Mouse (Mus musculus) effector memory CD4-positive, alpha-beta T cell, adult 7 months (primary cell): ENCODE results near the gene Nr0b2. TPM values are rescaled to one million over a fixed set of nuclear protein-coding genes. Genes with fewer than 3 reads are reported as not detected.

Experiments used
- polyA plus RNA-seq: library from polyadenylated mRNA; unstranded; fragments of 100-300 nt; shearing (Covaris generic); gene quantifications from one replicate; pipeline ENCODE4 v1.2.1, GENCODE M21; 2017

The Nr0b2 gene
- polyA plus RNA-seq: not detected

DNA sequence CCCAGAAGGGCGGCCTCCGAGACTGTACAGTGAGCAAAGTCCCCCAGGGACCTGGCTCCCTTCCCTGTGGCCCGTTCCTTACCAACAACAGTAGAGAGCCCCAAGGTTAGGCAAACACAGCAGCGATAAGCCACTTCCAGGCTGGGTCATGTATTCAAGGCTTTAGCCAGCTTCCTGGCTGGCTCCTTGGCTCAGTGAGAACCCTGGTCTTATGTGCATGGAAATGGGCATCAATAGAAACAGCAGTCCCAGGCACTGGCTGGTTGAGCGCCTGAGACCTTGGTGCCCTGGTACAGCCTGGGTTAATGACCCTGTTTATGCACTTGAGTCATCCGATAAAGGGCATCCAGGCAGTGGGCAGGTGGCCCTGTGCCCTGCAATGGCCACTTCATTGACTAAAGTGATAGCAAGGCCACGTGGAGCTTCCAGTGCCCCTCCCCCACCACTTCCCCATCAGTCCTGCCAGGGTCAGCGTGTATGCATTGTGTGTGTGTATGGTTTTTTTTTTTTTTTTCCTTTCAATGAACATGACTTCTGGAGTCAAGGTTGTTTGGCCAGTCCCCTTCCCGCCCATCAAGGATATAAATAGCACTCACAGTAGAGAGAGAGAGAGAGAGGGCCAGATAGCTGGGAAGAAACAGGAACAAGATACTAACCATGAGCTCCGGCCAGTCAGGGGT, at the start of gene Nr0b2:
Nr0b2 (plus strand) TSS at position 609 of the 680 bp plus-strand sequence.

DNA sequence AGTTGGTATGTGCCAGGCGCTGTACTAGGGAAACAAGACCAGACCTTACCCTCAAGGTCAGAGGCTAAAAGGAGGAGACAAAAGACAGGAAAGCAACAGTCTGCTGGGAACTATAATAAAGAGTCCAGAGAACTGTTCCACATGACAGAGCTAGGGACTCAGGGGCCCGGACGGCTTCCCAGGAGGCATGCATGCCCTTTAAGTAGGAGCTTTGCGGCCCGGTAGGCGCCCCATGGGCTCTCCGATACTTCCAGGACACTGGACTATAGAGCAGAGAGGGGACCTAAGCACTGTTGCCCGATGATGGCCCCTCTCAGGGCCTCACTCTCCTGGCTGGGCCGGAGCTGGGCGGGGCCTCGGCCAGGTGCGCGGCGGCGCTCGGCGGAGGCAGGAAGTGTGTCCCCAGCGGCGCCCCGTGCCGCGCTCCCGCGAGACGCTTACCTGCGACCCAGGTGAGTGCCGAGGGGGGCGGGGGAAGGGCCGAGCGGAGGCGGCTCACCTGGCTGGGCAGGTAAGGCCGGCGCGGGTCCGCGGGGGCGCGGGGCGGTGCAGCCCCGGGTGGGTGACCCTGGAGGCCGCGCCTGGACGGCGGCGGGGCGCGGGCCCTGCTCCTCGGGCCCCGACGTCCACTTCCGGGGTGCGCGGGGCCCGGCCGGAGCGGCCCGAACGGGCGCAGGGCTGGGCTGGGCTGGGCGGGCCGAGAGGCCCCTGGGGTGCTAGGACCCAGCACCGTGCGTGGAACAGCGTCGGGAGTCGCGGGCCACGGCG, 34.4 kb upstream of the Nr0b2 start, which contains the start of gene Kdf1:
Kdf1 (plus strand) TSS at position 363 of the 768 bp plus-strand sequence.

DNA sequence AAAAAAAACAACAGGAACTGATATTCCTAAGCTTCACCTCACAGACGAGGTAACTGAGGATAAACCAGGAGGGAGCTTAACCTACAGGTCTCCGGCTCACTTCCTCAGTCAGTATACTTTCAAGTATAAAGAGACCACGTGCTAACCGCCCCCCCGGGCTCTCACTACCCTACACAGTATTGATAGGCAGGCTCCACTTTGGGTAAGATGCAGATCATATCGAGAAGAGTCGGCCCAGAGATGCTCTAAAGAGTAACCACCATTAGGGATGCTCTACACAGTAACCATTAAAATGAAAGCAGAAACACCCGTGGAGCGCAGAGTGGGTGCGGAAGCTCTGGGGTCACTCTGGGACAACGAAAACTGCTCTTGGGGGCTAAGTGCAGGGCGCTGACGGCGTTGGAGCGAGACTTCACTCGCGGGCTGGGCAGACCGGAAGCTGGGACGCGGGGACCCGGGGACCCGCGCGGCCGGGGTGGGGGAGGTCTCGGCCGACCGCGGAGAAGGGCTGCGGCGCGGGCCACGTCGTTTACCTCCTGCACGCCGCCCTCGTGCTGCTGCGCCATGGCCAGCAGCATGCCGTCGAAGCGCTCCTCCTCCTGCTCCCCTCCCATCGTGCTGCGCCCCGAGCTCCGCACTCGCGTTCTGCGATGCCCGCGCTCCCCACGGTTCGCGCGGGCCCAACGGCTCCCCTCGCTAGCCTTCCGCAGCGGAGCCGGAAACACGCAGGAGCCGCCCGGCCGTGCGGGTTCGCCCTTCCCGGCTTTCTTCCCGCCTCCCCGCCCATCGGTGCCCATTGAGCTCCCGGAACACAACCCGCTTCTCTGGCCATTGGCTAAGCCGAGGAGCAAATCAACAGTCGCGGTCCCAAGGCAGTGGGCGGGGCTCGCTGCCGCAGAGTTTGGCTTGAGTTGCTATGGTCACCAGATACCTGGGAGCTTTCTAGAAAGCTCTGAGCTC, 7.6 kb upstream of the Nr0b2 start, which contains the start of gene Nudc:
Nudc (minus strand) TSS at position 725 of the 960 bp plus-strand sequence.

DNA sequence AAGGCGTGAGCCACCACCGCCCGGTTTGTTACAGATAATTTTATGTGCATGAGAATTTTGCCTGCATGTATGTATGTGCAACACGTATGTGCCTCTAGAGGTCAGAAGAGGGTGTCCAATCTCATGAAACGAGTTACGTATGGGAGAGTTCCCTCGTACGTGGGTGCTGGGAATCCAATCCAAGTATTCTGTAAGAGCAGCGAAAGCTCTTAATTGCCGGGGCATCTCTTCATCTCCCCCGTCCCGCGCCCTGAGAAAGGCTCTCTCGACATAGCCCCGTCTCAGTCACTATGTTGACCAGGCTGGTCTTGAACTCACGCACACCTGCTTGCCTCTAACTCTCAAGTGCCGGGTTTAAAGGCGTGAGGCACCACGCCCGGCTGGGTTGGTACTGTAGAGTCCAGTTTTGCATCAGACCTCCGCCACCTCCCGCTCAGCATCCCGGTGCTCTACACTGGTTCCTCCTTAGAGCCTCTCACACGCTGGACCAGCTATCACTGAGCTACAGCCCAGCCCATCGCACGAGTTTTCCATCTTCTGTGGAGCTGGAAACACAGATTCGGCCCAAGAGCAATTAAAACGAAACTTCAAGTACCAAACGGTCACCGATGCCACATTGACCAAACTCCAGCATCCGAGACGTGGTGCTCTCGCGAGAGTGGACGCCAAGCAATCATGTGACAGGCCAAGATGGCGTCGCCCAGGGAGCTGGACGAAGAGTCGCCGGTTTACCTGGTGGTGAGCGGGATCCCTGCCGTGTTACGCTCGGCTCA, 21.1 kb downstream of the Nr0b2 start, which contains the start of gene Gpatch3:
Gpatch3 (plus strand) TSS at position 676 of the 773 bp plus-strand sequence.

DNA sequence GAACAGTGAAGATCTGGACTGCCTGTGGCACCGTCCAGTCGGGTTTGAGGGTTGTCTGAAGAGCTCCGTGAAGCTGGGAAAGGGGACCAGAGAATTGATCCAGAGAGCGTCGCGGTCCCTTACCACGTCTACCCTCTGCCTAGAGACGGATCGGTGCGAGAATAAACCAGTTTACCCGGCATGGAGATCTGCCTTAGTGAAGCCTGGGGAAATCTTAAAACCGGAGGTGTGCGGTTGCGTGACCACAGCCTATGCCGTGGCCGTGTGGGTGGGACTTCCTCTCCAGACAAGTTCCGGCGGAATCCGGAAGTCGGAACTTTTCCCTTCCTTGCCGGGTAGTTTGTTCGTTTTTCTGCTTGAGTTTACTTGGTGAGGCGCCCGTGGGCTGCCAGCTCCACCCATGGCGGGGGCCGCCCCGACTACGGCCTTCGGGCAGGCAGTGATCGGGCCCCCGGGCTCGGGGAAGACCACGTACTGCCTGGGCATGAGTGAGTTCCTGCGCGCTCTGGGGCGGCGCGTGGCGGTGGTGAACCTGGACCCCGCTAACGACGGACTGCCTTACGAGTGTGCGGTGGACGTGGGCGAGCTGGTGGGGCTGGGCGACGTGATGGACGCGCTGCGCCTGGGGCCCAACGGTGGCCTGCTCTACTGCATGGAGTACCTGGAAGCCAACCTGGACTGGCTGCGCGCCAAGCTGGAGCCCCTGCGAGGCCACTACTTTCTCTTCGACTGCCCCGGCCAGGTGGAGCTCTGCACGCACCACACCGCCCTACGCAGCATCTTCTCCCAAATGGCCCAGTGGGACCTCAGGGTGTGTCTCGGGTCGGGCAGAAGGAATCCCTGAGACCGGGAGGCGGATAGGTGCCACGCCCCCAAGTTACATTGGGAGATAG, 31.1 kb downstream of the Nr0b2 start, which contains the start of gene Gpn2:
Gpn2 (plus strand) TSS at position 304 of the 893 bp plus-strand sequence.

DNA sequence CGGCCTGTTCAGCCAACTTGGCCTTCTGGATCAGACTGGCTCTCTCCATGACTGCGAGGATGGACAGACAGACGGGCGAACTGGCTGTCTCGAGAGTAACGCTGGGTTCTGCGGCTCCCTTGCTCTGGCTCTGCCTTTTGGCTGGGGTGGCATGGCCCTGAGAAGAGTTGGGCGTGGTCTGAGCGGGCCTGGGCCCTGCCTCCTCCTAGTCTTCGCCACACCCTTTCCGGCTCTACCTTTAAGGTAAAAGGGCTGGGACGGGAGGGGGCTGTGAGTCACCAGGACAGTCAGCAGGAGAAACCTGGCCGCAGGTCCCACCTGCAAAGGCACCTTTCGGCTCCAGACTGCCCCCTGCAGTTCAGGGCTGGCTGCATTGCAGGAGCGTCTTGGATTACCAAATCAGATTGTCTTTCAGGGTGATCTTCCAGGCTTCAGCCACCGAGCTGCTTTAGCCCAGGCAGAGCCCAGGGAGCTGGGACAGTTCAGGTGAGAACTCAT, 48.6 kb downstream of the Nr0b2 start, which contains the start of gene Sfn:
Sfn (minus strand) TSS at position 448 of the 498 bp plus-strand sequence.

Other genes with a start within 250 kb of the Nr0b2 start
- gene Wdtc1, start 199.9 kb upstream of the Nr0b2 start, polyA plus RNA-seq: 4.2 TPM
- gene Slc9a1, start 183.7 kb upstream of the Nr0b2 start, polyA plus RNA-seq: 16.2 TPM
- gene Tent5b, start 73.2 kb upstream of the Nr0b2 start, polyA plus RNA-seq: 0.33 TPM
- not detected for gene Trnp1, start 54.8 kb upstream of the Nr0b2 start, polyA plus RNA-seq
- gene Kdf1, start 34.4 kb upstream of the Nr0b2 start, polyA plus RNA-seq: 0.67 TPM
- gene Nudc, start 7.4 kb upstream of the Nr0b2 start, polyA plus RNA-seq: 115 TPM
- 21.9 TPM for gene Gpatch3, start 21.4 kb downstream of the Nr0b2 start, polyA plus RNA-seq
- 8.4 TPM for gene Gpn2, start 31.0 kb downstream of the Nr0b2 start, polyA plus RNA-seq
- gene Sfn, start 48.8 kb downstream of the Nr0b2 start, polyA plus RNA-seq: 24.2 TPM
- 301 TPM for gene Zdhhc18, start 96.8 kb downstream of the Nr0b2 start, polyA plus RNA-seq
- gene Pigv, start 119.3 kb downstream of the Nr0b2 start, polyA plus RNA-seq: 17.0 TPM
- gene Arid1a, start 203.4 kb downstream of the Nr0b2 start, polyA plus RNA-seq: 36.3 TPM